Mouse (Mus musculus) kidney, embryonic 16.5 days (tissue): ENCODE data around the gene Olfr181. TPM values are rescaled to one million over a fixed set of nuclear protein-coding genes. Genes with fewer than 3 reads are reported as not detected.

Experiments used
- ATAC-seq: fragments of 200-750 bp; cut with Nextera tagmentation; 2 replicates; pipeline ENCODE4 v1.8.0; 2017; ENCODE audit warnings: moderate TSS enrichment; ENCODE audit not compliant: low FRiP score, low TSS enrichment
- H3K27ac ChIP-seq: fragments of 300-500 bp; sonication (generic); 2 replicates; pipeline ENCODE4 v1.5.1; 2014; ENCODE audit warnings: low read length
- H3K27me3 ChIP-seq: fragments of 300-500 bp; sonication (generic); 2 replicates; pipeline ENCODE4 v1.6.1; 2014; ENCODE audit warnings: low read length, control low read depth, mixed read lengths; ENCODE audit not compliant: insufficient read depth
- H3K36me3 ChIP-seq: fragments of 300-500 bp; sonication (generic); 2 replicates; pipeline ENCODE4 v1.6.1; 2014; ENCODE audit warnings: low read length, control low read depth, mixed read lengths; ENCODE audit not compliant: insufficient read depth
- H3K4me1 ChIP-seq: fragments of 300-500 bp; sonication (generic); 2 replicates; pipeline ENCODE4 v1.6.1; 2014; ENCODE audit warnings: low read length, control low read depth, mixed read lengths; ENCODE audit not compliant: insufficient read depth
- H3K4me2 ChIP-seq: fragments of 300-500 bp; sonication (generic); replicated peaks from 2 replicates; pipeline ENCODE4 v1.6.1; 2014; ENCODE audit warnings: low read depth, low read length
- H3K4me3 ChIP-seq: fragments of 300-500 bp; sonication (generic); 2 replicates; pipeline ENCODE4 v1.5.1; 2014; ENCODE audit warnings: mild to moderate bottlenecking, low read length
- H3K9ac ChIP-seq: fragments of 300-500 bp; sonication (generic); replicated peaks from 2 replicates; pipeline ENCODE4 v1.6.1; 2014; ENCODE audit warnings: low read length
- H3K9me3 ChIP-seq: fragments of 300-500 bp; sonication (generic); 2 replicates; pipeline ENCODE4 v1.6.1; 2016; ENCODE audit warnings: low read length, control low read depth
- WGBS: fragments of 180-500 bp; shearing (Covaris S2); extraction: QIAGEN DNeasy Blood & Tissue Kit; methylation state at CpG from one replicate; pipeline ENCODE4 v1.1.7; 2014; 5-methylcytosine and 5-hydroxymethylcytosine counted together
- polyA plus RNA-seq: library from polyadenylated mRNA; unstranded; fragments of >200 nt; fragmentation: Nextera tagmentation; extraction: Ambion mirVana; gene quantifications from 2 replicates; pipeline ENCODE4 v1.2.1, GENCODE M21; 2015

Olfr181 gene
- polyA plus RNA-seq = not detected in 2 replicates

GRCm38 (mm10) chr16:58928655-58929054 is at the start of gene Olfr181:
Olfr181 (minus strand) TSS chr16:58928755.
- Histone ChIP-seq H3K27me3 (no peaks in the 10 kb centered on the region), H3K4me3 (no peak within 1 kb of the TSS), H3K27ac (no peak within 1 kb of the TSS), H3K9ac (no peak within 1 kb of the TSS), H3K4me1 (no peaks in the 10 kb centered on the region), H3K9me3 (no peaks in the 10 kb centered on the region), H3K36me3 (no peaks in the 10 kb centered on the region), H3K4me2 (no peak within 1 kb of the TSS)
- ATAC-seq = no peak
- WGBS = 71% methylated on average over 1 of the region's 1 CpGs

- Histone ChIP-seq H3K4me1 (no peaks in the 10 kb centered on the region), H3K9ac (no peak within 1 kb of the TSS), H3K36me3 (no peaks in the 10 kb centered on the region), H3K9me3 (no peaks in the 10 kb centered on the region), H3K4me2 (no peak within 1 kb of the TSS), H3K27ac (no peak within 1 kb of the TSS), H3K27me3 (no peaks in the 10 kb centered on the region), H3K4me3 (no peak within 1 kb of the TSS)
- ATAC-seq = no peak
- WGBS = 83% methylated on average over 4 of the region's 4 CpGs
Observed at GRCm38 (mm10) chr16:58929292-58929691, 737 bp upstream of the Olfr181 start, which contains the start of gene Olfr180. Olfr180 (minus strand) TSS chr16:58929392.

GRCm38 (mm10) chr16:58891963-58892362 is 36.6 kb downstream of the Olfr181 start, which contains the start of gene Olfr178:
Olfr178 (minus strand) TSS chr16:58892063.
- no peak within 1 kb of the TSS for H3K27ac ChIP-seq
- no peak within 1 kb of the TSS for H3K4me3 ChIP-seq
- no peak within 1 kb of the TSS for H3K9ac ChIP-seq
- ATAC-seq = no peak
- H3K27me3 ChIP-seq = no peaks in the 10 kb centered on the region
- no peaks in the 10 kb centered on the region for H3K36me3 ChIP-seq
- 88% methylated on average over 3 of the region's 3 CpGs for WGBS
- no peak within 1 kb of the TSS for H3K4me2 ChIP-seq
- no peaks in the 10 kb centered on the region for H3K9me3 ChIP-seq
- H3K4me1 ChIP-seq = no peaks in the 10 kb centered on the region

- Histone ChIP-seq H3K4me3 (no peak overlapping the region), H3K9me3 (no peaks in the 10 kb centered on the region), H3K36me3 (no peaks in the 10 kb centered on the region), H3K4me1 (no peaks in the 10 kb centered on the region), H3K4me2 (no peak overlapping the region), H3K9ac (no peak overlapping the region), H3K27ac (no peak overlapping the region), H3K27me3 (no peaks in the 10 kb centered on the region)
- 92% methylated on average over 2 of the region's 2 CpGs for WGBS
- no peak for ATAC-seq
Observed at GRCm38 (mm10) chr16:58884416-58884815, 44.1 kb downstream of the Olfr181 start.

Other genes with a start within 250 kb of the Olfr181 start
- gene Gpr15, start 209.7 kb downstream of the Olfr181 start, polyA plus RNA-seq = not detected in 2 replicates
- 124 TPM in 2 replicates for gene Cldnd1, start 200.8 kb downstream of the Olfr181 start, polyA plus RNA-seq
- not detected in 2 replicates for gene Olfr172, start 165.6 kb downstream of the Olfr181 start, polyA plus RNA-seq
- gene Olfr173, start 128.5 kb downstream of the Olfr181 start, polyA plus RNA-seq = not detected in 2 replicates
- gene Olfr175-ps1, start 102.0 kb downstream of the Olfr181 start, polyA plus RNA-seq = not detected in 2 replicates
- gene Olfr177, start 54.0 kb downstream of the Olfr181 start, polyA plus RNA-seq = not detected in 2 replicates
- not detected in 2 replicates for gene Olfr178, start 36.7 kb downstream of the Olfr181 start, polyA plus RNA-seq
- gene Olfr180, start 637 bp upstream of the Olfr181 start, polyA plus RNA-seq = not detected in 2 replicates
- not detected in 2 replicates for gene Olfr183, start 66.6 kb upstream of the Olfr181 start, polyA plus RNA-seq
- not detected in 2 replicates for gene Olfr186, start 101.5 kb upstream of the Olfr181 start, polyA plus RNA-seq
- not detected in 2 replicates for gene Olfr187, start 111.0 kb upstream of the Olfr181 start, polyA plus RNA-seq
- gene Olfr190, start 149.2 kb upstream of the Olfr181 start, polyA plus RNA-seq = not detected in 2 replicates
- not detected in 2 replicates for gene Olfr191, start 161.1 kb upstream of the Olfr181 start, polyA plus RNA-seq
- not detected in 2 replicates for gene Olfr193, start 183.1 kb upstream of the Olfr181 start, polyA plus RNA-seq
- gene Olfr194, start 192.3 kb upstream of the Olfr181 start, polyA plus RNA-seq = not detected in 2 replicates
- gene Olfr195, start 218.3 kb upstream of the Olfr181 start, polyA plus RNA-seq = not detected in 2 replicates
- gene Olfr196, start 241.7 kb upstream of the Olfr181 start, polyA plus RNA-seq = not detected in 2 replicates